8 mouse cellular contexts compared by ENCODE assay signal in the genomic region with DNA sequence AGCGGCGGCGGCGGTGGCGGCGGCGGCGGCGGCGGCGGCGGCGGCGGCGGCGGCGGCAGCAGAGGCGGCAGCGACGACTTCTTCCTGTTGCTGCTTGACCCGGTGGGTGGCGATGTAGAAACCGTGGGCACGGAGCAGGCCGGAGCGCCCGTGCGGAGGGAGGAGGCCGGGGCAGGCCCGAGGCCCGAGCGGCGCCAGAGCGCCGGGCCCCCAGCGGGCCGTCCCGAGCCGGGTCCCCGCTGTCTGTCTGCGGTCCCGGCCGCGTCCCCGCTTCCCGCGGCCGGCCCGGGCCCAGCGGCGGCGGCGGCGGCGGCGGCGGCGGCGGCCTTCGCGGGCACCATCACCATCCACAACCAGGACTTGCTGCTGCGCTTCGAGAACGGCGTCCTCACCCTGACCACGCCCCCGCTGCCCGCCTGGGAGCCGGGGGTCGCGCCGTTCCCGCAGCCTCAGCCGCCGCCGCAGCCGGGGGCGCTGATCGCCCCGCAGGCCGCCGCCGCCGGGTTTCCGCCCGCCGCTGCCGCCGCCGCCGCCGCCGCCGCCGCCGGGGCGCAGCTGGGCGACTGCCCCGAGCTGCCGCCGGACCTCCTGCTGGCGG. TPM values are rescaled to one million over a fixed set of nuclear protein-coding genes. Genes with fewer than 3 reads are reported as not detected.
A peak's percentile ranks its signal among the peaks of the same experiment; 100 is the strongest.
DNase-seq lines count a peak whose midpoint lies in the region; ATAC-seq and TF ChIP-seq lines count a peak whose summit lies in the region.
"Not testable (repeated sequence)": the region's sequence is repeated elsewhere in the genome, so short reads cannot be mapped to it uniquely, and the experiment has no call there.

No protein-coding gene starts in this region.

- not testable (repeated sequence) for H3K4me2 ChIP-seq in embryonic facial prominence, embryonic 11.5 days (ENCODE audit: low read depth, low read length); hindbrain, embryonic 11.5 days (replicated peaks; ENCODE audit: low read depth, low read length); kidney, embryonic 15.5 days; midbrain, embryonic 14.5 days (ENCODE audit: low read length); stomach, embryonic 15.5 days
- H3K4me2 ChIP-seq in liver, embryonic 15.5 days, result peak overlapping the region; percentile 46

- intact Hi-C loops in gastrocnemius, adult 2 months (cut with DNase I), result not testable (repeated sequence)

- DNase-seq in Patski (ENCODE audit: low read depth, low spot score); embryonic facial prominence, embryonic 11.5 days (ENCODE audit: low spot score); hindbrain, embryonic 11.5 days (ENCODE audit: low spot score); midbrain, embryonic 14.5 days: not testable (repeated sequence)
- peak; percentile 21 for DNase-seq in gastrocnemius, adult 2 months

- not testable (repeated sequence) for TF ChIP-seq CTCF in Patski (IDR thresholded peaks at IDR 0.05); gastrocnemius, adult 2 months (IDR thresholded peaks at IDR 0.05)

- H3K27me3 ChIP-seq in Patski, result peaks cover 15% of the 10 kb centered on the region
- not testable (repeated sequence) for H3K27me3 ChIP-seq in embryonic facial prominence, embryonic 11.5 days (ENCODE audit: control insufficient read depth, insufficient read depth, low read length); hindbrain, embryonic 11.5 days (ENCODE audit: control insufficient read depth, insufficient read depth, low read length); kidney, embryonic 15.5 days; liver, embryonic 15.5 days; midbrain, embryonic 14.5 days (ENCODE audit: control insufficient read depth, insufficient read depth, low read length); stomach, embryonic 15.5 days (replicated peaks)

- POLR2A ChIA-PET in Patski (lab: Charles Lee), result not testable (repeated sequence)

- not testable (repeated sequence) for H3K4me1 ChIP-seq in embryonic facial prominence, embryonic 11.5 days (ENCODE audit: control insufficient read depth, insufficient read depth, low read length); hindbrain, embryonic 11.5 days (replicated peaks; ENCODE audit: control insufficient read depth, insufficient read depth, low read length); kidney, embryonic 15.5 days; liver, embryonic 15.5 days (replicated peaks); midbrain, embryonic 14.5 days (ENCODE audit: control insufficient read depth, insufficient read depth, low read length); stomach, embryonic 15.5 days

- ATAC-seq in Patski, result peak; percentile 41
- peak; percentile 68; the same call in 1 of the 2 replicates for ATAC-seq in embryonic facial prominence, embryonic 11.5 days (replicated peaks; ENCODE audit: insufficient number of reproducible peaks, low FRiP score, low TSS enrichment, low read depth)
- ATAC-seq in hindbrain, embryonic 11.5 days (ENCODE audit: low FRiP score), result peak; percentile 73
- peak; percentile 76 for ATAC-seq in kidney, embryonic 15.5 days (replicated peaks; ENCODE audit: low FRiP score)
- ATAC-seq in liver, embryonic 15.5 days (ENCODE audit: insufficient read depth), result peak; percentile 64
- peak; percentile 86 for ATAC-seq in midbrain, embryonic 14.5 days (ENCODE audit: low FRiP score, low TSS enrichment)
- ATAC-seq in stomach, embryonic 15.5 days (ENCODE audit: insufficient read depth, low FRiP score, low read depth), result peak; percentile 74; the same call in 1 of the 2 replicates

- in situ Hi-C loops in Patski (cut with MboI; ENCODE audit: low pct_unique_long_range_greater_than_20kb), result not testable (repeated sequence)

- not testable (repeated sequence) for H3K9me3 ChIP-seq in embryonic facial prominence, embryonic 11.5 days (replicated peaks; ENCODE audit: control insufficient read depth, low read length); hindbrain, embryonic 11.5 days (ENCODE audit: control insufficient read depth, low read length); kidney, embryonic 15.5 days (replicated peaks); liver, embryonic 15.5 days (replicated peaks); midbrain, embryonic 14.5 days (ENCODE audit: control insufficient read depth, low read length); stomach, embryonic 15.5 days

- peak overlapping the region; percentile 14; the same call in 1 of the 2 replicates for H3K4me3 ChIP-seq in embryonic facial prominence, embryonic 11.5 days (ENCODE audit: low read depth, low read length)
- peak overlapping the region; percentile 45; the same call in 1 of the 2 replicates for H3K4me3 ChIP-seq in gastrocnemius, adult 2 months
- H3K4me3 ChIP-seq in hindbrain, embryonic 11.5 days (ENCODE audit: low read depth, low read length); liver, embryonic 15.5 days (replicated peaks); midbrain, embryonic 14.5 days (replicated peaks; ENCODE audit: low read depth, low read length): not testable (repeated sequence)
- H3K4me3 ChIP-seq in kidney, embryonic 15.5 days (replicated peaks), result peak overlapping the region; percentile 32
- H3K4me3 ChIP-seq in stomach, embryonic 15.5 days (replicated peaks), result 0 out of 2 replicates have a peak overlapping the region, but pooled peaks have one; percentile 19

- no CpG with 5 or more reads among the region's 102 CpGs for whole genome bisulfite sequencing in embryonic facial prominence, embryonic 11.5 days
- WGBS in hindbrain, embryonic 11.5 days, result no CpG with 5 or more reads among the region's 102 CpGs
- WGBS in kidney, embryonic 15.5 days, result 32% methylated on average over 12 of the region's 102 CpGs
- 37% methylated on average over 11 of the region's 102 CpGs for WGBS in liver, embryonic 15.5 days (ENCODE audit: insufficient replicate concordance)
- WGBS in midbrain, embryonic 14.5 days, result 19% methylated on average over 19 of the region's 102 CpGs
- WGBS in stomach, embryonic 15.5 days, result 10% methylated on average over 2 of the region's 102 CpGs

- not testable (repeated sequence) for H3K27ac ChIP-seq in embryonic facial prominence, embryonic 11.5 days (replicated peaks; ENCODE audit: low read depth, low read length); gastrocnemius, adult 2 months; hindbrain, embryonic 11.5 days (ENCODE audit: low read depth, low read length); kidney, embryonic 15.5 days; liver, embryonic 15.5 days (replicated peaks); stomach, embryonic 15.5 days
- H3K27ac ChIP-seq in midbrain, embryonic 14.5 days (replicated peaks; ENCODE audit: low read depth, low read length), result 0 out of 2 replicates have a peak overlapping the region, but pooled peaks have one; percentile 55

- not testable (repeated sequence) for H3K36me3 ChIP-seq in embryonic facial prominence, embryonic 11.5 days (replicated peaks; ENCODE audit: control insufficient read depth, insufficient read depth, low read depth, low read length); hindbrain, embryonic 11.5 days (ENCODE audit: control insufficient read depth, insufficient read depth, low read length); kidney, embryonic 15.5 days; liver, embryonic 15.5 days (replicated peaks); midbrain, embryonic 14.5 days (ENCODE audit: control insufficient read depth, insufficient read depth, low read length); stomach, embryonic 15.5 days

- H3K9ac ChIP-seq in embryonic facial prominence, embryonic 11.5 days (replicated peaks; ENCODE audit: low read length); hindbrain, embryonic 11.5 days (ENCODE audit: low read depth, low read length); kidney, embryonic 15.5 days; liver, embryonic 15.5 days; midbrain, embryonic 14.5 days (replicated peaks; ENCODE audit: low read length); stomach, embryonic 15.5 days: not testable (repeated sequence)

- CTCF ChIA-PET in Patski (lab: Charles Lee), result not testable (repeated sequence)

RNA-seq across cellular contexts. Expression of gene Zxdb, which starts 0.7 kb away (rescaled TPM):
- polyA plus RNA-seq in Patski (2021), result 7.0 TPM
- 1.9 and 2.4 TPM in 2 replicates for polyA plus RNA-seq in embryonic facial prominence, embryonic 11.5 days (2014; fragmentation: Nextera tagmentation; extraction: Ambion mirVana)
- total RNA-seq in gastrocnemius, adult 2 months (2021), result 1 to 10 TPM; 2.8 to 3.2 TPM
- 2.1 and 2.4 TPM in 2 replicates for polyA plus RNA-seq in hindbrain, embryonic 11.5 days (2014; fragmentation: Nextera tagmentation; extraction: Ambion mirVana)
- polyA plus RNA-seq in kidney, embryonic 15.5 days (2015; fragmentation: Nextera tagmentation; extraction: Ambion mirVana), result 1.4 and 1.7 TPM in 2 replicates
- polyA plus RNA-seq in liver, embryonic 15.5 days (2015; fragmentation: Nextera tagmentation; extraction: Ambion mirVana), result 0.16 and 0.25 TPM in 2 replicates
- polyA plus RNA-seq in midbrain, embryonic 14.5 days (2014; fragmentation: Nextera tagmentation; extraction: Ambion mirVana), result 2.9 and 3.1 TPM in 2 replicates
- polyA plus RNA-seq in stomach, embryonic 15.5 days (2015; fragmentation: Nextera tagmentation; extraction: Ambion mirVana), result 1.6 TPM in 2 replicates
